Mouse (Mus musculus) cortical plate, adult 2 months (tissue): ENCODE results near the gene Cmah.

ENCODE experiments used
- CTCF ChIP-seq: fragments of 200-500 bp; IDR thresholded peaks from 2 replicates; pipeline ENCODE4 v1.5.1; 2011; ENCODE audit warnings: mild to moderate bottlenecking, control low read depth, low read length; ENCODE audit not compliant: insufficient read depth; ENCODE audit errors: extremely low read depth
- POLR2A ChIP-seq: fragments of 200-500 bp; IDR thresholded peaks from 2 replicates; pipeline ENCODE4 v1.6.1; 2011; ENCODE audit warnings: mild to moderate bottlenecking, low read length, control low read depth; ENCODE audit not compliant: insufficient read depth; ENCODE audit errors: extremely low read depth

GRCm38 (mm10) chr13:24487546-24487945 lies 160.3 kb downstream of the Cmah start:
- TF ChIP-seq CTCF, result no peak
- no peak for TF ChIP-seq POLR2A
